Mouse (Mus musculus) frontal cortex, postnatal 36 days (tissue): ENCODE measurements around the gene Apoe.

Experiments used
- DNase-seq, 2 experiments: peaks; one replicate each; pipeline ENCODE4 v3.0.0; 2022; ENCODE audit warnings: low spot score in 2 of 2

The Apoe gene

GRCm38 (mm10) chr7:19698907-19699826, at the start of gene Apoe:
Gene Apoe (minus strand): TSS chr7:19699188.
- peak; percentile 59 to 69 for DNase-seq

DNA sequence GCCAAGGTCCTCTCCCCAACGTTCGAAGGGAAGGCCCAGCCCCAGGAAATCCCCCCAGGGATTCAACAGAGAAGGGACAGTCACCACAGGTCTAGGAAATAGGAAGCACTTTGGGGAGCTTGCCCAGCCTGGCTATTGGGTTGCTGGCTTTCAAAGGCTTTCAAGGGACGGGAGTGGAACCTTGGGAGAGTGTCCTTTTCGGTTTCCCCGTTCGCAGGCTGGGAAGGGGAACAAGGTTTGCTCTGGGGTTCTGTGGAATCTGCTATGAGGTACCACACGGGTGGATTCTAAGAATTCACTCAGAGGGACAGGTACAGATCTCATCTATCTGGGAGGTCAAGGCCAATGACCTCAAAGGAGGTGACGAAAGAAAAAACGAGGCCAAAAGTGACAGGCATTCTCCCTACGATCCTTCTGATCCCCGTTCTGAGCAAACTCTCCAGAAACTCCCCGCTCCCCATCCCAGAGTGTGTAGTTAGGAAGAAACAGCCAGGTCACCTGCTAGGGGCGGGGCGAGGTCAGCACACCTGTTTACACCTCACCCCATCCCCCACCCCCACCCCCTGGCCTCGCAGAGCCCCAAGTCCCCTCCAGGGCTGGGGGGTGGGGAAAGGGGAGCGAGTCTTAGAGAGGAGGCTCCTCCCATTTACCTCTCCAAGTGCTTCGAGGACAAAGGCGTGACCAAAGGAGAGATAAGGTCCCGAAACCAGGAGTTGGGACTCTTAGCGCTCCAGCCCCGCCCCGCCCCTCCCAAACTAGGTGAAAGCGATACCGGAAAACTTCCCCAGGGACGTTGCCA, 48.6 kb upstream of the Apoe start:
- DNase-seq, result no peak

DNA sequence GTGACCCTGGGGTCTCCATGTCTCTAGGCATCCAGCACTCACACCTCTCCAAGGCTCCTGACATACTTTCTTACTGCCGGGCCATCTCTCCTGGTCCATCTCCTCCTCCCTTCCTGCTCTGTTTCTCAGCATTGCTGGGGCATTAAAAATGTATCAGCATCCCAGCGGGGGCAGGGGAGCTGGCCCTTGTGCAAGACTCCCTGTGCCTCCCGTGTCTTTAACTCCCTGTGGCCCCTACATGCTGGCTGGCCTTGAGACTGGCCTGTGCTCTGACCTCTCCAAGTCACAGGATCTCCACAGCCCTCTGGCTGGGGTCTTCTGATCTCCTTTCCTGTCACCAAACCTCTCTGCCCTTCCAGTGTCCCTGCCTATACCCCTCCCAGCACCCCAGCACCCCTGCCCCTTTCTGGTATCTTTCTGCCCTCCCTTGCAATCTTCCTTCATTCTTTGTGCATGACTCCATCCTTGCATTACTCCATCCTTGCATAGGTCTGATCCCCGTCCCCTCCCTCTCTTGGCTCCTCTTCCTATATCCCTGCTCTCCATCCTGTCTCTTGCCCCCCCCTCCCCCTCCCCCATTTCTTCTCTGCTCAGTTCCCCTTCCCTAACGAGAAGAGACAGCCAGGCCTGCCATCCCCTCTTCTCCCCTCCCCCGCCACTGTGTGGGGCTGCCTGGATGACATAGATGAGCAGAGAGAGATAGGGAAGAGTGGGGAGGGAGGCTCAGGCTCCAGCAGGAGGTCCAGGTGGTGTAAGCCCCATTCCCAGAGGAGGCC, 47.6 kb upstream of the Apoe start:
- DNase-seq, result no peak

- DNase-seq, result no peak
Observed at GRCm38 (mm10) chr7:19745971-19746370, 47.0 kb upstream of the Apoe start.

GRCm38 (mm10) chr7:19744590-19745385, 45.8 kb upstream of the Apoe start:
- no peak for DNase-seq

DNA sequence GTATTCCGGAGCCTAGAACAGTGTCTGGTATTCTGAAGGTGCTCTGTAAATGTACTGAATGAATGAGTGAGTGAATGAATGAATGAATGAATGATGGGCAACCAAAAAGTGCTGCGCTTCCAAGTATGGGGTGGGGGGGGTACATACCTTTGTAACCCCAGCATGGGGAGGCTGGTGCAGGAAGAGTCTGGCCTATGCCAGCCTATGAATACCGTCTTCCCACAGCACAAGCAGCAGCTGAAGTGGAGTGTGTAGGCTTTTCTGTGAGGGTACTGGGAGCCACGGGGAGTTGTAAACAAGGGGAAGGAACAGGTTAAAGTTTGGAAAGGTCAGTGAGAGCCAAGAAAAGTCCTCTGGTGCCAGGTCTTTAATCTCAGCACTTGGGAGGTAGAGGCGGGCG, 44.8 kb upstream of the Apoe start:
- DNase-seq, result no peak

- DNase-seq, result no peak
Observed at GRCm38 (mm10) chr7:19742468-19742867, 43.5 kb upstream of the Apoe start.

DNA sequence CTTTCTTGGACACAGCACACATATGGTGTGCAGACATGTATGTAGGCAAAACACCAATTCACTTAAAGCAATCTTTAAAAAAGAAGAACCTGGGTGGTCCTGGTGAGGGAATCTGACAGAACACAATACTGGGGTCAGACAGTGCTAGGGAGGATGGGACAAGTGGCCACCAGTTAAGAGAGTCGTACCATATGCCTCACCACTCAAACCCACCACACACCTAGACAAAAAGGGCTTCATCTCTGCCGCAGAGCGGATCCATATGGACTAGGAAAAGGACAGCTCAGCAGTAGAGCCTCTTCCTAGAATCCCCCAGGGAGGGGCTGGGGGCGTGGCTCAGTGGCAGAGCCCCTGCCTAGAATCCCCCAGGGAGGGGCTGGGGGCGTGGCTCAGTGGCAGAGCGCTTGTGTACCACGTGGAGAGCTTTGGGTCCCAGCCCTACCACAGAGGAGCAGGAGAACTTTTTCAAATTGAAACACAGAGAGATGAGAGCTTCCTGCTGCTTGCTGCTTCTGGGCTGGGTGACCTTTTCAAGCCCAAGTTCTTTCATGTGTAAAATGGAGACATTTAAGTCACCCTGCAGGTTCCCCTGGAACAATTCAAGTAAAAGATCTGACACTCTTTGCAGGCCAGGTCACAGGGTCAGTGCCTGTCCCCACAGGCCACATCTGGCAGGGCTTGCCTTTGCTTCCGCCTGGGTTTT, 42.5 kb upstream of the Apoe start:
- no peak for DNase-seq

GRCm38 (mm10) chr7:19740269-19740668, 41.3 kb upstream of the Apoe start:
- DNase-seq, result no peak

DNA sequence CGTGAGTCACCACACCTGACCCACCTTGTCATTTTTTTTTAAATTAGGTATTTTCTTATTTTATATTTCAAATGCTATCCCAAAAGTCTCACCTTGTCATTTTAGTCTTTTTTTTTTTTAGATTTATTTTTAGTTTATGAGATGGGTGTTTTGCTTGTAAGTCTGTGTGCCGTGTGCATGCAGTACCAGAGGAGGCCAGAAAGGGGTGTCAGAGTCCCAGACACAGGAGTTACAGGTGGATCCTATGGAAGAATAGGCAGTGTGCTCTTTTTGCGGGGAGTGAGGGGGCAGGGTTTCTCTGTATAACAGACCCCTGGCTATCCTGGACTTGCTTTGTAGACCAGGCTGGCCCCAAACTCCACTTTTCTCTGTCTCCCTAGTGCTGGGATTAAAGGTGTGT, 39.8 kb upstream of the Apoe start:
- no peak for DNase-seq

DNA sequence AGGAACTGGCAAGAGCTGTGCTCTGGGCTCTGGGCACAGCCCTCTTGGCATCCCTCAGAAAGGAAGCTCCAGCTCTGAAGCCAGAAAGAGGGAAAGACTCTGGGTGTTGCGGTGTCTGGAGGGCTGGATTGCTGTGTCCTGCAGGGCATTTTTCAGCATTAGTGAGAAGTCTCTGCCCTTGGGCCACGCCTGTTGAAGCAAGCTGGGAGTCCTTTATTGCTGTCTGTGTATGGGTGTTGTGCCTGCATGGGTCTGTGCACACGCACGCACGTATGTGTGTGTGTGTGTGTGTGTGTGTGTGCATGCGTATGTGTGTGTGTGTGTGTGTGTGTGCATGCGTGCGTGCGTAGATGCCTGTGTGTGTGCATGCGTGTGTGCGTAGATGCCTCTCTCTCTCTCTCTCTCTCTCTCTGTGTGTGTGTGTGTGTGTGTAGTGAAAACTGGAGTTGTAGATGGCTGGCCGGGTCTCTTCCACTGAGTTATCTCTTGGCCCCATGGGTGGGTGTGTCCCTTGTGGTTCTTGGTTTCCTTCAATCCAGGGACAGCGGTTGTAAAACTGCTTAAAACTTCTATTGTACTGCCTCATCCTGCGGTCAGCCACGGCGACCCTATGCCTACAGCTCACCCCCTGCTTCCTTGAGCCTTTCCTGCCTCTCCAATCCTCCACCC, 37.5 kb upstream of the Apoe start:
- DNase-seq, result no peak

- DNase-seq, result no peak
Observed at GRCm38 (mm10) chr7:19734178-19734666, 35.2 kb upstream of the Apoe start.

GRCm38 (mm10) chr7:19726541-19726940, 27.6 kb upstream of the Apoe start:
- DNase-seq, result no peak

DNA sequence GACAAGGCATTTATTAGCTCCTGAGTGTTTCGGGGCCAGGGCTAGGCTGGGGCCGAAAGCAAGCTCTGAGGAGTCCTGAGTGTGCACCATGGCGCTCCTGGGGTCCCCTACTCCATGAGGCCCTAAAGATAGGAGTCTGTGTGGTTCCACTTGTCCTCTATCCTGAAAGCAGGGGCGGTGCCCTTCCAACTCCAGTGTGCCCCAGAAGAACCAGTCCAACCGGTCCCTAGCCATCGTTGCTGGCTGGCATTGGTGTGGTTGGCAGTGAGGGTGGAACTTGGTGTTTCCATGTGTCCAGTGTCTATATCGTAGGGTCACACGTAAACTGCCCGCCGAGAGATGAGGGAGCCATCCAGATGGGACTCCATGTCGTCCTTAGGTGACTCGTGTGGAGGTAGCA, 25.2 kb upstream of the Apoe start:
- no peak for DNase-seq

DNA sequence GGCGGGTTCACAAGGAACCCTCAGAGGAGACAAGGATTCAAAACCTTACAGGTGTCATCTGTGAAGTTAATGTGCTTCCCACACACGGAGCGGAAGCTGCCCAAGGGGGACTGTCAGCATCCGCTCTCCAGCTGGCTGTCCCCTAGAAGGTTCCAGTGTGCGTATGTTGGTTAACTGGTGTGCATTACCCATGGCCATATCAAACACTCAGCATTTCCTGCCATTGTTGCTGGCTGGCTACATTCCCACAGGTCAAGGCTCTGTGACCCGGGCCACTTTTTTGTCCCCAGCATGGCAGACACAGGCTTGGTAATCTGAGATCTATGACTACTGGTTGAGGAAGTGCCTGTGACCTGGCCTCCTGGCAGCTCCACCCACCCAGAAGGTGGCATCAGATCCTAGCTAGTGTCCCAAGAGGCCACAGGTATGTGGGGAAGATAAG, 23.8 kb upstream of the Apoe start:
- DNase-seq, result no peak

DNA sequence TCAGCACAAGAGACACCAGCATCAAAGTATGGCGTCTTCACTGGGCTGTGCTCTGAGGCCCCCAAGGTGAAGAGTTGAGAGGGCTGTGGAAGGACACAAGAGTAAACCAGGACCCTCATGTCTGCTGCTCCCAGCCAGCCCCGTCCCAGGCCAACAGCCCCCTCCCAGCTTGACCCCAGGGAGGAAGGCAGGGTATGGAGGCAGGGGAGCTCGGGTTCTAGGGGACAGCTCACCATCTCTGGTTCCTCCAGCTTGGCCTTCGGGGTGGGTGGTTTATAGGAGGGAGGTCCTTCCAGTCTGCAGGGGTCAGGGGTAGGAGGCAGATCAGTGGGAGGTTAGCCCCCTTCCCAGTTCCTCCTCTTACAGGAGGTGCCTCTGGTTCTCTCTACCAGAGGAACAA, 20.2 kb upstream of the Apoe start:
- DNase-seq, result no peak

GRCm38 (mm10) chr7:19718297-19718952, 19.4 kb upstream of the Apoe start:
- no peak for DNase-seq

DNA sequence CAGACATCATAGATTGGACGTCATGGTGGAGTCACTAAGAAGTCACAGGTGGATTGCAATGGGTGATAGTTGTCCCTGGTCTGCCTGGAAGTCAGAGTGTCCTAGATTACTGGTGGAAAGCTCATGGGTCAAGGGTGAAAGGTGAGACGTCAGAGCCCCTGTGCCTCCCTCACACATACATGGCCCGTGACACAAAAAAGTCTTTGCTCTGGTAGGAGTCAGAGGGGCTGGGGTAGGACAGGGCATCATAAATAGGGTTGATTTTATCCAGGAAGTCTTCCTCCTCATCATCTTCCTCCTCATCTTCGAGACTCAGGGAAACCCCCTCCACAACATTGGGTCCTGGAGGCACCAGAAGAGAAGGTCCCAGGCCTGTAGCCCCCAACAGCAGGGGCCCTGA, 18.4 kb upstream of the Apoe start:
- no peak for DNase-seq

DNA sequence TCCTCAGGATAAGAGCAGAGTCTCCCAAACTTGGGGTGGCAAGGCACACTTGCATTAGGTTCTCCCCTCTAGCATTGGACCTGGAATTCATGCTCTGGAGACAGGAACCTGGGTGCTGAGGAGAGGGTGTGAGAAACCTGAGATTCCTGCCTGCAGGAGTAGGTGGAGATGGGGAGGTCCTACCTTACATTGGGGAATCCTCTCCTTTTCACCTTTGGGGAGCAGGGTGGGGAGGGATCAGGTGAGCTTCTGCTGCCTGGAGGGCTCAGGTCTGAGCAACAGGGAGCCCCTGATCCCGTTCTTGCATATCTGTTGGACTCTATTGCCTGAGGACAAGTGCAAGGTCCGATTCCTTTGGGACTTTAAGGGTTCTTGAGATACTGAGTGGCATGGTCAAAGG, 17.8 kb upstream of the Apoe start:
- no peak for DNase-seq
